Mouse (Mus musculus) hindbrain, embryonic 13.5 days (tissue): ENCODE measurements at regions not wholly inside any gene's neighbourhood (a gene's known extent, or its start where the extent isn't known, plus 50 kb on each side); places are given as distances from the start of the nearest gene placed in this dataset.

Experiments
- ATAC-seq: fragments of 200-750 bp; cut with Nextera tagmentation; 2 replicates; pipeline ENCODE4 v1.8.0; 2017; ENCODE audit warnings: moderate TSS enrichment; ENCODE audit not compliant: low FRiP score
- H3K27ac ChIP-seq: fragments of 300-500 bp; sonication (generic); 2 replicates; pipeline ENCODE4 v1.5.1; 2015; ENCODE audit warnings: inconsistent platforms, mild to moderate bottlenecking, moderate library complexity
- H3K27me3 ChIP-seq: fragments of 300-500 bp; sonication (generic); 2 replicates; pipeline ENCODE4 v1.6.1; 2015; ENCODE audit warnings: mild to moderate bottlenecking, inconsistent platforms
- H3K36me3 ChIP-seq: fragments of 300-500 bp; sonication (generic); 2 replicates; pipeline ENCODE4 v1.6.1; 2015; ENCODE audit warnings: mild to moderate bottlenecking, inconsistent platforms
- H3K4me1 ChIP-seq: fragments of 300-500 bp; sonication (generic); replicated peaks from 2 replicates; pipeline ENCODE4 v1.6.1; 2015; ENCODE audit warnings: inconsistent platforms
- H3K4me2 ChIP-seq: fragments of 300-500 bp; sonication (generic); 2 replicates; pipeline ENCODE4 v1.6.1; 2015; ENCODE audit warnings: inconsistent platforms, mild to moderate bottlenecking, moderate library complexity
- H3K4me3 ChIP-seq: fragments of 300-500 bp; sonication (generic); 2 replicates; pipeline ENCODE4 v1.5.1; 2015; ENCODE audit warnings: mild to moderate bottlenecking, inconsistent platforms
- H3K9ac ChIP-seq: fragments of 300-500 bp; sonication (generic); 2 replicates; pipeline ENCODE4 v1.6.1; 2015; ENCODE audit warnings: mild to moderate bottlenecking, inconsistent platforms
- H3K9me3 ChIP-seq: fragments of 300-500 bp; sonication (generic); 2 replicates; pipeline ENCODE4 v1.6.1; 2016; ENCODE audit warnings: inconsistent platforms
- WGBS: fragments of 180-500 bp; shearing (Covaris S2); methylation state at CpG from one replicate; pipeline ENCODE4 v1.1.7; 2015; 5-methylcytosine and 5-hydroxymethylcytosine counted together

- Histone ChIP-seq H3K4me3 (no peak overlapping the region), H3K27me3 (peaks cover 19% of the 10 kb centered on the region; the same call in 1 of the 2 replicates), H3K4me1 (0 out of 2 replicates have a peak, but pooled peaks cover 4% of the 10 kb centered on the region), H3K9me3 (no peaks in the 10 kb centered on the region), H3K27ac (no peak overlapping the region), H3K4me2 (no peak overlapping the region), H3K9ac (no peak overlapping the region), H3K36me3 (no peaks in the 10 kb centered on the region)
- ATAC-seq = no peak
- WGBS = 93% methylated on average over 9 of the region's 9 CpGs
Observed at GRCm38 (mm10) chr8:92732229-92732628, 58.1 kb downstream of the Irx6 start.

DNA sequence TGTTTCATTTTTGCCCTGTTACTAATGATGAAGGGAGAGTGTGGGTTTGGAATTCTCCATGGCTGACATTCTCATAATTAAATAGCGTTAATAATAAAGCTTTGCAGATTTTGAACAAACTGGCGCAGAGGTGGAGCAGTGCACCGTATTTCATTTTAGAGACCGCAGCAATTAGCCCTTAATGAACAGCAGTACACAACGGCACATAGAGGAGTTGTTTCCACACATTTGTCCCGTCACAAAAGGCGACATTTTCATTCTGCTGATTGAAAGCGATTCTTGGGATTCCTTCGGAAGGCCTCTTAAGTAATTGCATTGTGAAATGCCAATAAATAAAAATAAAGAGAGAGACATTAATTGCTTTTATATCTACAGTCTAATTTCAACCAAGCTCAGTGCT is 61.6 kb downstream of the Irx6 start:
- Histone ChIP-seq H3K4me2 (no peak overlapping the region), H3K36me3 (no peaks in the 10 kb centered on the region), H3K9me3 (no peaks in the 10 kb centered on the region), H3K4me3 (no peak overlapping the region), H3K27me3 (peaks cover 24% of the 10 kb centered on the region; the same call in 1 of the 2 replicates), H3K4me1 (peaks cover 12% of the 10 kb centered on the region; the same call in 1 of the 2 replicates), H3K27ac (no peak overlapping the region), H3K9ac (no peak overlapping the region)
- no peak for ATAC-seq
- WGBS = 57% methylated on average over 9 of the region's 9 CpGs

DNA sequence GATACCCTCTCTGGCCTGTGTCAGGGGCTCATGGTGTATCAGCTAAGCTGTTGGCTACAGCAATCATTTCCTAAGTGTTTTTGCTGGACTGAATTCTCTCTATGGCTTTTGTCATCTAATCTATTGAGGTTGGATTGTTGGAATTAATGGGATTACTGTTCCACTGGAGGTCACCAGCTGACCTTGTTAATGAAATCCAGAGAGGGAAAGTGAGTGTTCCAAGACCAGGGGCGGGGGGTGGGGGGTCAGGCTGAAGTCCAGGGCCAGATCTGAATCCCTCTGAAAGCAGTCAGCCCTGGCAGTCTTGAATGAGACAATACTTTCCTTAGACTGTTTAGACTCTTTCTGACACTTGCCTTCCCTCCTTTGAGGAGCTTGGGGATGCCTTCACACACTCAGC is 64.0 kb downstream of the Irx6 start:
- no peak overlapping the region for H3K4me3 ChIP-seq

DNA sequence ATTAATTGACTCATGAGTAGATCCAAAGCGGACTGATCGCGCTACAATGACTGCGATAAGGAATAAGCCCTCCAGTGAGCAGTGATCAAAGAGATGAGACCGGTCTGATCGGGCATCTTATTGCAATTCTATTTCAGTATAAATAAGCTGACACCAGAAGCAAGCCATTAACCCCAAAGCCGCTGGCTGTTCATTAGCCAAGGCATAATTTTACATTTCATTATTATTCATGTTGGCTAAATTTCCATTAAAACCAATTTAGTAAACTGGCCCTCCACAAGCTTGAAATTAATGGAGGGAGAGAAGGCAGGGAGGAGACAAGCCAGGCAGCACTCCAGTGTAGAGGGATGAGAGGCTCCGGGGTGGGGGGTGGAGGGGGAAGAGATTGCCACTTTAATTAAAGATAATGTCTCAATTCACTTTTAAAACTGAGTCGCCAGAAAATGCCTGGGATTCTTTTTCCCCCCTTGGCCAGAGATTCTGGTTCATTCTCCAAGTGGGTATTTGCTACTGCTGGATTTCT is 66.3 kb downstream of the Irx6 start:
- Histone ChIP-seq H3K9ac (no peak overlapping the region), H3K27me3 (peaks cover 38% of the 10 kb centered on the region), H3K36me3 (no peaks in the 10 kb centered on the region), H3K4me3 (no peak overlapping the region), H3K9me3 (no peaks in the 10 kb centered on the region), H3K4me1 (peaks cover 30% of the 10 kb centered on the region), H3K27ac (no peak overlapping the region), H3K4me2 (no peak overlapping the region)
- ATAC-seq = 0 out of 2 replicates have a peak, but pooled peaks have one; percentile 33
- 46% methylated on average over 9 of the region's 9 CpGs for WGBS

More for the DNA sequence above, 64.0 kb downstream of the Irx6 start:
- Histone ChIP-seq H3K4me1 (peaks cover 23% of the 10 kb centered on the region), H3K9me3 (no peaks in the 10 kb centered on the region), H3K4me2 (no peak overlapping the region), H3K36me3 (no peaks in the 10 kb centered on the region), H3K9ac (no peak overlapping the region), H3K27me3 (peaks cover 32% of the 10 kb centered on the region), H3K27ac (no peak overlapping the region)
- no peak for ATAC-seq
- 41% methylated on average over 1 of the region's 1 CpGs for WGBS

DNA sequence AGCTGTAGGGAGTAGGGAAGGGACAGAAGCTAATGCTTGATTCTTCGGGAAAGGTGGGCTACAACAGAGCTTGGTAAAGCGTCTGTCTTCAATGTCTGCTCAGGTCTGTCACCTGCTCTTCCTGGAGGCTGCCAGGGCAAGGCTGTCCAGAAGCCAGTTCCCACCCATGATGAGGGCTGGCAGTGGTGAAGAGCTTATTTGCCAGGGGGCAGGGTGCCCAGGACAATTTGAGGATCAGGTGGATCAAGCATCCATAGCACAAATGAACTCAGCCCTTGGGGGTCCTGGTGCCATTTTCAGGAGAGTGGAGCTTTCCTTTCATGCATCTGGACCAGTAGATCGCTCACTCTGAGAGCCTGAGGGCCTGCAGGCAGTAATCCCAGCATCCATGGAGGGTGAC is 67.7 kb downstream of the Irx6 start:
- no peak for ATAC-seq
- Histone ChIP-seq H3K9ac (no peak overlapping the region), H3K4me1 (peaks cover 26% of the 10 kb centered on the region), H3K4me2 (no peak overlapping the region), H3K36me3 (no peaks in the 10 kb centered on the region), H3K4me3 (no peak overlapping the region), H3K27me3 (peaks cover 40% of the 10 kb centered on the region), H3K27ac (no peak overlapping the region), H3K9me3 (no peaks in the 10 kb centered on the region)
- WGBS = 86% methylated on average over 3 of the region's 3 CpGs

DNA sequence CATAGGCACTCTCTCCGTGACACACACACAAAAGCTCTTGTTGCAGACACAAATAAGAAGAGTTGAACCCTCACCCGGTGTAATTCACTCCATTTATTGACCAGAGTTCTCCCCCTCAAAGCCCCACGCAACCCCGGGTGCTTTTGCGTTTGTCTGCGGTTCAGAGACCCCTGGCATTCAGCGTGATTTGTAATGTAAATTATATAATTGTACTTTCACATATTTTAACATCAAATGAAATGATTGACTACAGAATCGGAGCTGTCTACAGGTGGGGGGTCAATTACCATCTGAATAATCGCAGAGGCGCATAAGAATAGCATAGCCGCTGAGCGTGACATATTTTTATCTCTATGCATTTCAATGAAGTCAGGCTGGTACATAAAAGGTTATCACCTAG is 69.0 kb downstream of the Irx6 start:
- Histone ChIP-seq H3K9me3 (no peaks in the 10 kb centered on the region), H3K4me3 (no peak overlapping the region), H3K36me3 (no peaks in the 10 kb centered on the region), H3K4me2 (0 out of 2 replicates have a peak overlapping the region, but pooled peaks have one; percentile 8), H3K27me3 (peaks cover 37% of the 10 kb centered on the region), H3K4me1 (peaks cover 29% of the 10 kb centered on the region), H3K27ac (no peak overlapping the region), H3K9ac (no peak overlapping the region)
- 14% methylated on average over 12 of the region's 12 CpGs for WGBS
- no peak for ATAC-seq

GRCm38 (mm10) chr8:92747086-92747485 is 73.0 kb downstream of the Irx6 start:
- no peak overlapping the region for H3K27ac ChIP-seq
- H3K4me1 ChIP-seq = peaks cover 22% of the 10 kb centered on the region
- H3K4me3 ChIP-seq = no peak overlapping the region
- 63% methylated on average over 7 of the region's 7 CpGs for WGBS
- no peak overlapping the region for H3K4me2 ChIP-seq
- H3K9ac ChIP-seq = no peak overlapping the region
- no peaks in the 10 kb centered on the region for H3K36me3 ChIP-seq
- no peak for ATAC-seq
- peaks cover 31% of the 10 kb centered on the region; the same call in 1 of the 2 replicates for H3K27me3 ChIP-seq
- H3K9me3 ChIP-seq = no peaks in the 10 kb centered on the region

DNA sequence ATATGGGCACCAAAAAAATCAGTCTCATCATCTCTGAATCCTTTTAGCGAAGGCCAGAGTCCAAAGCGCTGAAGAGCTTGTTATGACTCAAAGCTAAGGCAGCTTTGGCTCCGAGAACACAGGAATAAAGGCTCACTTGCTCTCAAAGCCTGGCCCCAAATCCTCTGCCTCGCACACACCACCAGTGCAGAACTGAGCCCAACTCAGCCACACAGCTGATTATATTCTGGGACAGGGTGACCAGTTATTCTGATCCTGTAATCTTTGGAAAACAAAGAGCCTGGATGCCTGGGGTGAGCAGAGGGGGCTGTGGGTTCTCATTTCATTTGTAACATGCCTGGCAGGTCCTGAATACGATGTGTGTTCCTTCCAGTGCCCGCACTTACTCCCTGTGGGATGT is 73.9 kb downstream of the Irx6 start:
- H3K36me3 ChIP-seq = no peaks in the 10 kb centered on the region
- ATAC-seq = no peak
- H3K9me3 ChIP-seq = no peaks in the 10 kb centered on the region
- no peak overlapping the region for H3K4me2 ChIP-seq
- no peak overlapping the region for H3K9ac ChIP-seq
- peaks cover 28% of the 10 kb centered on the region; the same call in 1 of the 2 replicates for H3K27me3 ChIP-seq
- no peak overlapping the region for H3K27ac ChIP-seq
- peaks cover 14% of the 10 kb centered on the region for H3K4me1 ChIP-seq
- WGBS = 59% methylated on average over 6 of the region's 6 CpGs
- no peak overlapping the region for H3K4me3 ChIP-seq

DNA sequence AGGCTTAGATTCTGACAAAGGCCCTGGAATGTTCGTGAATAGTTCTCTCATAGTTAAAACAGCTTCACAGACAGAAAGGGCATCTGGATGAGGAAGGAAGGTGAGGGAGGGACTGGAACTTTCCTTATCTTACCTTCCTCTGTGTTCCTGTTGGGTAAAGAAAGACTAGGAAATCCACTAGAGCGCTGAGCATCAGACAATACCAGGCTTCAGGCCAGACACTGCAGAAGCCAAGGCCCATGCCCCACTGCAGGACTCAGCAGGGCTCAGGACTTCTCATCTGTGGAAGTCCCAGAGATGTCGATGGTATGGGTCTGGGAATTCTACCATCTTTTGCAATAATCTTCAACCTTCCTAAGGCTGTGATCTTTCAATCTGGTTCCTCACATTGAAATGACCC is 67.2 kb upstream of the Mmp2 start:
- 92% methylated on average over 3 of the region's 3 CpGs for WGBS

DNA sequence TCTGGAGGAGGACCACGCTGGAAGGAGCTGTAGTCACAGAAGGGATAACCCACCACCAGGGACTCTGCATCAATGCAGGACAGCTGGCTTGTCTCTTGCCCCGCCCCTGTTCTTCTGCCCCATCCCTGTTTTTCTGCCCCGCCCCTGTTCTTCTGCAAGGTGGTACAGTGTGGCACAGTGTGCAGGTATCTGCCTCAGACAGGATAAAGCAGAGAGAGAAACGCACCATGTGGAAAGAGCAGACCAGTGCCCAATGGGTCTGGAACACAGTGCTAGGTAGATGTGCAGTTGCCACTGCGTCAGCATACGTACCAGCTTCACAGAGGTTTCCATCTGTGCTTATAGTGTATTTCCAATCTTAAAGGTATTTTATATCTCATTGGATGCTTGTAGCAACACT is 66.2 kb upstream of the Mmp2 start:
- WGBS = 93% methylated on average over 6 of the region's 6 CpGs

More for the DNA sequence above, 67.2 kb upstream of the Mmp2 start:
- ATAC-seq = no peak
- Histone ChIP-seq H3K4me1 (peaks cover 9% of the 10 kb centered on the region), H3K27ac (no peak overlapping the region), H3K9me3 (0 out of 2 replicates have a peak, but pooled peaks cover 5% of the 10 kb centered on the region), H3K27me3 (0 out of 2 replicates have a peak, but pooled peaks cover 6% of the 10 kb centered on the region), H3K4me2 (no peak overlapping the region), H3K9ac (no peak overlapping the region), H3K36me3 (no peaks in the 10 kb centered on the region), H3K4me3 (no peak overlapping the region)

GRCm38 (mm10) chr8:92761959-92762600 is 65.0 kb upstream of the Mmp2 start:
- H3K4me1 ChIP-seq = peaks cover 9% of the 10 kb centered on the region
- peak overlapping the region; percentile 10; the same call in 1 of the 2 replicates for H3K4me2 ChIP-seq
- H3K9ac ChIP-seq = no peak overlapping the region
- H3K27ac ChIP-seq = no peak overlapping the region
- WGBS = 14% methylated on average over 18 of the region's 18 CpGs
- no peak overlapping the region for H3K4me3 ChIP-seq
- no peaks in the 10 kb centered on the region for H3K36me3 ChIP-seq
- H3K27me3 ChIP-seq = 0 out of 2 replicates have a peak, but pooled peaks cover 6% of the 10 kb centered on the region
- H3K9me3 ChIP-seq = 0 out of 2 replicates have a peak, but pooled peaks cover 5% of the 10 kb centered on the region
- no peak for ATAC-seq

More for the DNA sequence above, 66.2 kb upstream of the Mmp2 start:
- Histone ChIP-seq H3K27me3 (0 out of 2 replicates have a peak, but pooled peaks cover 6% of the 10 kb centered on the region), H3K27ac (no peak overlapping the region), H3K9me3 (0 out of 2 replicates have a peak, but pooled peaks cover 5% of the 10 kb centered on the region), H3K4me3 (no peak overlapping the region), H3K4me1 (peaks cover 9% of the 10 kb centered on the region), H3K4me2 (no peak overlapping the region), H3K36me3 (no peaks in the 10 kb centered on the region), H3K9ac (no peak overlapping the region)
- no peak for ATAC-seq

GRCm38 (mm10) chr8:92771856-92772650 is 55.0 kb upstream of the Mmp2 start:
- H3K9ac ChIP-seq = no peak overlapping the region
- H3K4me3 ChIP-seq = no peak overlapping the region
- 58% methylated on average over 14 of the region's 14 CpGs for WGBS
- no peaks in the 10 kb centered on the region for H3K27me3 ChIP-seq
- H3K9me3 ChIP-seq = no peaks in the 10 kb centered on the region
- H3K4me1 ChIP-seq = peaks cover 2% of the 10 kb centered on the region
- H3K36me3 ChIP-seq = no peaks in the 10 kb centered on the region
- no peak overlapping the region for H3K4me2 ChIP-seq
- no peak for ATAC-seq
- H3K27ac ChIP-seq = no peak overlapping the region
